Mouse (Mus musculus): ENCODE measurements around the gene Rnf40. TPM values are rescaled to one million over a fixed set of nuclear protein-coding genes. Genes with fewer than 3 reads are reported as not detected.

The Rnf40 gene
- polyA plus RNA-seq, 1 experiment, result 56.5 TPM

DNA sequence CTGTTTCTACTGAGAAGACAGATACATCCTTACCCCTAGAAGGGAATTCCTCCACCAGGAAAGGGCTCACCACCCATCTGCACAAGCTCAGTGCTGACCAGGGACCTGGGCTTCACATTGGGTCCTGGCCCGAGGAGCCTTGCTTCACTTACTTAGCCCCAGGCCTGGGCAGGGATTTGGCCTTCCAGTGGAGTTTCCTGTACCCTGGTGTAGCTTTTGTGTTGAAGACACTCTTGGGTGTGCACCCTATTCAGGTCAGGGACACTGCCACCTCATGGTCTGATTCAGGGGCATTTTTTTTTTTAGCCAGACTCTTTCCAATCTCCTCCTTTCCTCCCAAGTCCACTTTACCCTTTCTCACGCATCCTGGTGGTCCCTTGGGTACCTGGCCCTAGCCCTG is 14.3 kb downstream of the Rnf40 start:
- no peak overlapping the region for H3K27ac ChIP-seq (ENCODE audit: control insufficient read depth, insufficient read depth, low read depth, low read length)
- H3K4me3 ChIP-seq (ENCODE audit: control insufficient read depth, low read depth, low read length), result peak overlapping the region; percentile 79; the same call in 1 of the 2 replicates
- TF ChIP-seq POLR2A (IDR thresholded peaks at IDR 0.05; ENCODE audit: control insufficient read depth, low read depth, low read length), result no peak
- no peak for TF ChIP-seq CTCF (IDR thresholded peaks at IDR 0.05; ENCODE audit: control insufficient read depth, insufficient read depth, insufficient replicate concordance, low read depth, low read length)
- peaks cover 4% of the 10 kb centered on the region for H3K36me3 ChIP-seq (ENCODE audit: control insufficient read depth, insufficient read depth, low read length)
- no peaks in the 10 kb centered on the region for H3K27me3 ChIP-seq (ENCODE audit: control insufficient read depth, insufficient read depth, low read length)
- no peaks in the 10 kb centered on the region for H3K4me1 ChIP-seq (ENCODE audit: control insufficient read depth, insufficient read depth, low read length)

DNA sequence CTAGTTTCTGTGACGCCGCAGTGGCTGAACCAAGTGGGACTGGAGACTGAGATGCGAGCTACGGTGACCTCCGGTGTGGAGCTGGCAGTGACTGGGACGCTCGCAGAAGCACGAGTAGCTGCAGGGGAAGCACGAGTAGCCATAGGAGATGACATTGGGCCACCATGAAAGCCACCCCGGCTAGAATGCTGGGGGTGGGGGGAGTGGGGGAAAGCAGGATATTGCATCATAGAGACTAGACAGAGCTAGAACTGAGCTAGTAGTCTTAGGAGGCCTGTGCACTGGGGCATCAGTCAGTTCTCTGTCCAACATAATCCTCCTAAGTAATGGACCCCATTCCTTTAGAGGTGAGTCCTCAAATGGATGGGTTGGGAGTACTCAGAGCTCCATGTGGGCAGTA is 15.7 kb downstream of the Rnf40 start:
- H3K27ac ChIP-seq (ENCODE audit: control insufficient read depth, insufficient read depth, low read depth, low read length), result peak overlapping the region; percentile 83
- TF ChIP-seq CTCF (IDR thresholded peaks at IDR 0.05; ENCODE audit: control insufficient read depth, insufficient read depth, insufficient replicate concordance, low read depth, low read length), result no peak
- TF ChIP-seq POLR2A (IDR thresholded peaks at IDR 0.05; ENCODE audit: control insufficient read depth, low read depth, low read length), result peak; percentile 44; the same call in 1 of the 2 replicates
- H3K4me3 ChIP-seq (ENCODE audit: control insufficient read depth, low read depth, low read length), result peak overlapping the region; percentile 79
- no peaks in the 10 kb centered on the region for H3K27me3 ChIP-seq (ENCODE audit: control insufficient read depth, insufficient read depth, low read length)
- H3K36me3 ChIP-seq (ENCODE audit: control insufficient read depth, insufficient read depth, low read length), result no peaks in the 10 kb centered on the region; the same call in 1 of the 2 replicates
- H3K4me1 ChIP-seq (ENCODE audit: control insufficient read depth, insufficient read depth, low read length), result no peaks in the 10 kb centered on the region

DNA sequence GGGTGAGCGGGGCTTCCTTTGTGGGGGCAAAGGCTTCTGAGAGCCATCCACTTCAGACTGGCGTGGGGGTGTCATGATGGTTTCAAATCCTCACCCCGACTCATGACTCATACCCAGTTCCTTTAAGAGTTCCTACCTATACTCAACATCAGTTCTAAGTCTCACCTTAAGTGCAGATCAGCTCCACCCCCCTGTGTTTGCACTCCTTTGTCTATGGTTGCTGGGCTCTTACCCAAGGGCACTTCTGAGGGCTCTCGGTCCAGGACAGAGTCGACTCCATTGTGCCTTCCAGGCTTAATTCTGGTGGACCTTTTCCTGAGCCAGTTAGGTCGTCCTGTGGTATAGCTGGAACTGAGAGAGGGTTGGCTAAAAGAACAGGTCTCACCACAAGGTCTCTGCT is 18.6 kb downstream of the Rnf40 start:
- peaks cover 14% of the 10 kb centered on the region for H3K4me1 ChIP-seq (ENCODE audit: control insufficient read depth, insufficient read depth, low read length)
- no peak overlapping the region for H3K27ac ChIP-seq (ENCODE audit: control insufficient read depth, insufficient read depth, low read depth, low read length)
- H3K27me3 ChIP-seq (ENCODE audit: control insufficient read depth, insufficient read depth, low read length), result no peaks in the 10 kb centered on the region
- TF ChIP-seq POLR2A (IDR thresholded peaks at IDR 0.05; ENCODE audit: control insufficient read depth, low read depth, low read length) (no peak), CTCF (IDR thresholded peaks at IDR 0.05; ENCODE audit: control insufficient read depth, insufficient read depth, insufficient replicate concordance, low read depth, low read length) (no peak)
- H3K4me3 ChIP-seq (ENCODE audit: control insufficient read depth, low read depth, low read length), result no peak overlapping the region
- H3K36me3 ChIP-seq (ENCODE audit: control insufficient read depth, insufficient read depth, low read length), result no peaks in the 10 kb centered on the region; the same call in 1 of the 2 replicates

DNA sequence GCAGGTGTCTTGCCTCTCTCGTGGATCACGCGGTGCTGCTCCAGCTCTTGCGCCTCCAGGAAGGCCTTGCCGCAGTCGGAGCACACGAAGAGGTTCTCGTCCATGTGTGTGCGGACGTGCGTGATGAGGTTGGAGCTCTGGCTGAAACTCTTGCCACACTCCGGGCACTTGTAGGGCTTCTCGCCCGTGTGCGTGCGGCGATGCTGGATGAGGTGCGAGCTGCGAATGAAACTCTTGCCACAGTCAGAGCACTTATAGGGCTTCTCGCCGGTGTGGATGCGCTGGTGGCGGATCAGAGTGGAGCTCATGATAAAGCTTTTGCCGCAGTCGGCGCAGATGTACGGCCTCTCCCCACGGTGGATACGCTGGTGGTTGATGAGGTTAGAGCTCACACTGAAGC is 22.4 kb downstream of the Rnf40 start:
- Histone ChIP-seq H3K4me3 (ENCODE audit: control insufficient read depth, low read depth, low read length) (peak overlapping the region; percentile 3; the same call in 1 of the 2 replicates), H3K36me3 (ENCODE audit: control insufficient read depth, insufficient read depth, low read length) (no peaks in the 10 kb centered on the region), H3K4me1 (ENCODE audit: control insufficient read depth, insufficient read depth, low read length) (peaks cover 29% of the 10 kb centered on the region), H3K27me3 (ENCODE audit: control insufficient read depth, insufficient read depth, low read length) (no peaks in the 10 kb centered on the region), H3K27ac (ENCODE audit: control insufficient read depth, insufficient read depth, low read depth, low read length) (no peak overlapping the region)
- TF ChIP-seq CTCF (IDR thresholded peaks at IDR 0.05; ENCODE audit: control insufficient read depth, insufficient read depth, insufficient replicate concordance, low read depth, low read length), result no peak
- TF ChIP-seq POLR2A (IDR thresholded peaks at IDR 0.05; ENCODE audit: control insufficient read depth, low read depth, low read length), result no peak

DNA sequence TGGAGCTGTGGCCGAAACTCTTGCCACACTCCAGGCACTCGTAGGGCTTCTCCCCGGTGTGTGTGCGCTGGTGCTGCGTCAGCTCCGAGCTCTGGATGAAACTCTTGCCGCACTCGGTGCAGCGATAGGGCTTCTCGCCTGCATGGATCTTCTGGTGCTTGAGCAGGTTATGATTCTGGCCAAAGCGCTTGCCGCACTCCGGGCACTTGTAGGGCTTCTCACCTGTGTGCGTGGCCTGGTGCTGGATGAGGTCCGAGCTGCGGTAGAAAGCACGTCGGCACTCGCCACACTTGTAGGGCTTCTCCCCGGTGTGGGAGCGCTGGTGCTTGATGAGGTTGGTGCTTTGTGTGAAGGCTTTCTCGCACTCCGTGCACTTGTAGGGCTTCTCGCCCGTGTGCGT is 23.0 kb downstream of the Rnf40 start:
- TF ChIP-seq POLR2A (IDR thresholded peaks at IDR 0.05; ENCODE audit: control insufficient read depth, low read depth, low read length), result no peak
- TF ChIP-seq CTCF (IDR thresholded peaks at IDR 0.05; ENCODE audit: control insufficient read depth, insufficient read depth, insufficient replicate concordance, low read depth, low read length), result no peak
- Histone ChIP-seq H3K4me1 (ENCODE audit: control insufficient read depth, insufficient read depth, low read length) (peaks cover 29% of the 10 kb centered on the region), H3K27ac (ENCODE audit: control insufficient read depth, insufficient read depth, low read depth, low read length) (no peak overlapping the region), H3K36me3 (ENCODE audit: control insufficient read depth, insufficient read depth, low read length) (no peaks in the 10 kb centered on the region), H3K27me3 (ENCODE audit: control insufficient read depth, insufficient read depth, low read length) (no peaks in the 10 kb centered on the region), H3K4me3 (ENCODE audit: control insufficient read depth, low read depth, low read length) (no peak overlapping the region; the same call in 1 of the 2 replicates)

DNA sequence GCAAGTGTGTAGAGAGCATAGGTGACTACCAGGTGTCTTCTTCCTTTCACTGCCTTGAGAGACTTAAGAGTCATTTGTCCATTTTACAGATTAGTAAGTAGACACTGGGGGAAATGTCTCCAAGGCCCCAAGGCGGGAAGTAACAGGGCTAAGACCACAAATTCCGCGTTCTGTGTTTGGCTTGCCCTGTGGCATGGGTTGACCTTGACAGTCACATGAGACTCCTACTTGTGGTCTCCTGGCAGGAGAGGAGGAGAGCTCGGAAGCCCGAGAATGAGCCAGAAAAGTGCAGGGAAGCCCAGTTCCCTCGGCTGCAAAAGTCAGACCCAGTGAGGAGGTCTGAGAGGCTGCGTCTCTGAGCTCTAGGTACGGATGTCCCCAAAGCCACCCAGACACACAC is 24.9 kb downstream of the Rnf40 start:
- H3K4me3 ChIP-seq (ENCODE audit: control insufficient read depth, low read depth, low read length), result peak overlapping the region; percentile 97
- H3K4me1 ChIP-seq (ENCODE audit: control insufficient read depth, insufficient read depth, low read length), result peaks cover 29% of the 10 kb centered on the region
- TF ChIP-seq POLR2A (IDR thresholded peaks at IDR 0.05; ENCODE audit: control insufficient read depth, low read depth, low read length), result no peak
- no peak for TF ChIP-seq CTCF (IDR thresholded peaks at IDR 0.05; ENCODE audit: control insufficient read depth, insufficient read depth, insufficient replicate concordance, low read depth, low read length)
- H3K36me3 ChIP-seq (ENCODE audit: control insufficient read depth, insufficient read depth, low read length), result no peaks in the 10 kb centered on the region
- no peaks in the 10 kb centered on the region for H3K27me3 ChIP-seq (ENCODE audit: control insufficient read depth, insufficient read depth, low read length)
- no peak overlapping the region for H3K27ac ChIP-seq (ENCODE audit: control insufficient read depth, insufficient read depth, low read depth, low read length)

DNA sequence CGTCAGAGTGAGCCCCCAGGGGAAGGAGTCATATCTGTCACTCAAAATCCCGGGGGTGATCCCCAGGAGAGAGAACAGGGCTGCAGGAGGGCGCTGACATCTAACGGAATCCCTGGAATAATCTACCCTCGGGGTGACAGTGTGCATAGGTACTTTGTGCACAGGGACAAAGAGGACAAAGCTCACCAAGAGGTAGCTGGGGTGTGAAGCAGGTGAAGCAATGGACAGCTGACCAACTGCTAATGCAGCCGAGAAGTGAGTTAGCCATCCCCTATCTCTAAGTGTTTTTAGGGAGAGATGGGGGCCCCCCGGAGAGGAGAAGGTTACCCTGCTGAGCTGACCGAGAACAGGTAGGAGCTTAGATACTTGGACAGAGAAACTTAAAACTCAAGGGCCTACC is 25.5 kb downstream of the Rnf40 start:
- Histone ChIP-seq H3K4me1 (ENCODE audit: control insufficient read depth, insufficient read depth, low read length) (peaks cover 29% of the 10 kb centered on the region), H3K27ac (ENCODE audit: control insufficient read depth, insufficient read depth, low read depth, low read length) (no peak overlapping the region), H3K36me3 (ENCODE audit: control insufficient read depth, insufficient read depth, low read length) (no peaks in the 10 kb centered on the region), H3K4me3 (ENCODE audit: control insufficient read depth, low read depth, low read length) (peak overlapping the region; percentile 97), H3K27me3 (ENCODE audit: control insufficient read depth, insufficient read depth, low read length) (no peaks in the 10 kb centered on the region)
- TF ChIP-seq POLR2A (IDR thresholded peaks at IDR 0.05; ENCODE audit: control insufficient read depth, low read depth, low read length) (no peak), CTCF (IDR thresholded peaks at IDR 0.05; ENCODE audit: control insufficient read depth, insufficient read depth, insufficient replicate concordance, low read depth, low read length) (no peak)

DNA sequence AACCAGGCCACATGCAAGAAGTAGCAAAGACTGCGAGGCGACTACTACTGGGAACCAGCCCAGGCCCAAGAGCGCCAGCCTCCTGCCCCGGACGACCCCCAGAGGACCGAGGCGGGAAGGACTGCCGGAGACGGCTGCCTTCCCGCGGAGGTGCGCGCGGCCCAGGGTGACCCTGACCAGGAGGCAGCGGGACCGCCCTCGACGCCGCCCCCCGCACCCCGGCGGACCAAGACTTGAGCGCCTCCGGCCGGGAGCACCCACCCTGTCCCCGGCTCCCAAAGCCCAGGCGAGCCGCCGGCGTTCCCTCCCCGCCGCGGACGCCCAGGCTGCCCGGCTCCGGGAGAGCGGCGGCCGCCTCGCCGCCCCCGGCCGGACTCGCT is 25.9 kb downstream of the Rnf40 start:
- Histone ChIP-seq H3K36me3 (ENCODE audit: control insufficient read depth, insufficient read depth, low read length) (no peaks in the 10 kb centered on the region), H3K4me1 (ENCODE audit: control insufficient read depth, insufficient read depth, low read length) (peaks cover 29% of the 10 kb centered on the region), H3K27me3 (ENCODE audit: control insufficient read depth, insufficient read depth, low read length) (no peaks in the 10 kb centered on the region), H3K27ac (ENCODE audit: control insufficient read depth, insufficient read depth, low read depth, low read length) (no peak overlapping the region), H3K4me3 (ENCODE audit: control insufficient read depth, low read depth, low read length) (peak overlapping the region; percentile 97)
- TF ChIP-seq POLR2A (IDR thresholded peaks at IDR 0.05; ENCODE audit: control insufficient read depth, low read depth, low read length) (no peak), CTCF (IDR thresholded peaks at IDR 0.05; ENCODE audit: control insufficient read depth, insufficient read depth, insufficient replicate concordance, low read depth, low read length) (no peak)
